Mouse (Mus musculus) forebrain, postnatal 0 days (tissue): ENCODE data around the gene Slc13a2. TPM values are rescaled to one million over a fixed set of nuclear protein-coding genes. Genes with fewer than 3 reads are reported as not detected.

ENCODE experiments used
- ATAC-seq: fragments of 200-750 bp; cut with Nextera tagmentation; 2 replicates; pipeline ENCODE4 v1.8.0; 2017; ENCODE audit warnings: mild to moderate bottlenecking, moderate library complexity
- DNase-seq: peaks from one replicate; pipeline ENCODE4 v3.0.0-alpha.2; 2015
- H3K27ac ChIP-seq: fragments of 300-500 bp; sonication (generic); 2 replicates; pipeline ENCODE4 v1.5.1; 2014; ENCODE audit warnings: low read depth, mild to moderate bottlenecking, antibody characterized with exemption, low read length, moderate library complexity, mixed read lengths
- H3K27me3 ChIP-seq: fragments of 300-500 bp; sonication (generic); 2 replicates; pipeline ENCODE4 v1.6.1; 2014; ENCODE audit warnings: mild to moderate bottlenecking, low read length, mixed read lengths; ENCODE audit not compliant: insufficient read depth
- H3K36me3 ChIP-seq: fragments of 300-500 bp; sonication (generic); 2 replicates; pipeline ENCODE4 v1.6.1; 2014; ENCODE audit warnings: mild to moderate bottlenecking, moderate library complexity; ENCODE audit not compliant: insufficient read depth
- H3K4me1 ChIP-seq: fragments of 300-500 bp; sonication (generic); 2 replicates; pipeline ENCODE4 v1.6.1; 2014; ENCODE audit warnings: antibody characterized with exemption; ENCODE audit not compliant: insufficient read depth
- H3K4me2 ChIP-seq: fragments of 300-500 bp; sonication (generic); 2 replicates; pipeline ENCODE4 v1.6.1; 2014; ENCODE audit warnings: low read depth, mild to moderate bottlenecking, moderate library complexity
- H3K4me3 ChIP-seq: fragments of 300-500 bp; sonication (generic); 2 replicates; pipeline ENCODE4 v1.5.1; 2014; ENCODE audit warnings: low read depth, low read length, mixed read lengths
- H3K9ac ChIP-seq: fragments of 300-500 bp; sonication (generic); 2 replicates; pipeline ENCODE4 v1.6.1; 2014; ENCODE audit warnings: mild to moderate bottlenecking
- H3K9me3 ChIP-seq: fragments of 300-500 bp; sonication (generic); 2 replicates; pipeline ENCODE4 v1.6.1; 2016; ENCODE audit warnings: low read length
- CTCF ChIP-seq: sonication (generic); IDR thresholded peaks from 2 replicates; pipeline ENCODE4 v1.5.1; 2016; ENCODE audit warnings: antibody characterized with exemption, control low read depth, low read depth
- WGBS: fragments of 180-500 bp; shearing (Covaris S2); extraction: QIAGEN DNeasy Blood & Tissue Kit; methylation state at CpG from one replicate; pipeline ENCODE4 v1.1.7; 2014; 5-methylcytosine and 5-hydroxymethylcytosine counted together
- polyA plus RNA-seq: library from polyadenylated mRNA; unstranded; fragments of >200 nt; fragmentation: Nextera tagmentation; extraction: Ambion mirVana; gene quantifications from 2 replicates; pipeline ENCODE4 v1.2.1, GENCODE M21; 2015
- total RNA-seq: library from RNA; depleted of rRNA; stranded (reverse); fragments of >200 nt; gene quantifications from 2 replicates; pipeline ENCODE4 v1.2.3, GENCODE M21; 2014

The Slc13a2 gene
- total and polyA plus RNA-seq, 2 experiments from 2014 or later = not detected

- no peak overlapping the region for H3K4me2 ChIP-seq
- no peaks in the 10 kb centered on the region for H3K9me3 ChIP-seq
- no peaks in the 10 kb centered on the region for H3K36me3 ChIP-seq
- no peaks in the 10 kb centered on the region for H3K4me1 ChIP-seq
- TF ChIP-seq CTCF = no peak
- H3K27me3 ChIP-seq = no peaks in the 10 kb centered on the region
- no peak overlapping the region for H3K9ac ChIP-seq
- WGBS = 62% methylated on average over 1 of the region's 1 CpGs
- no peak overlapping the region for H3K4me3 ChIP-seq
- DNase-seq (no peak), ATAC-seq (no peak)
- H3K27ac ChIP-seq = no peak overlapping the region
Observed at GRCm38 (mm10) chr11:78370389-78370788, 51.6 kb downstream of the Slc13a2 start.

DNA sequence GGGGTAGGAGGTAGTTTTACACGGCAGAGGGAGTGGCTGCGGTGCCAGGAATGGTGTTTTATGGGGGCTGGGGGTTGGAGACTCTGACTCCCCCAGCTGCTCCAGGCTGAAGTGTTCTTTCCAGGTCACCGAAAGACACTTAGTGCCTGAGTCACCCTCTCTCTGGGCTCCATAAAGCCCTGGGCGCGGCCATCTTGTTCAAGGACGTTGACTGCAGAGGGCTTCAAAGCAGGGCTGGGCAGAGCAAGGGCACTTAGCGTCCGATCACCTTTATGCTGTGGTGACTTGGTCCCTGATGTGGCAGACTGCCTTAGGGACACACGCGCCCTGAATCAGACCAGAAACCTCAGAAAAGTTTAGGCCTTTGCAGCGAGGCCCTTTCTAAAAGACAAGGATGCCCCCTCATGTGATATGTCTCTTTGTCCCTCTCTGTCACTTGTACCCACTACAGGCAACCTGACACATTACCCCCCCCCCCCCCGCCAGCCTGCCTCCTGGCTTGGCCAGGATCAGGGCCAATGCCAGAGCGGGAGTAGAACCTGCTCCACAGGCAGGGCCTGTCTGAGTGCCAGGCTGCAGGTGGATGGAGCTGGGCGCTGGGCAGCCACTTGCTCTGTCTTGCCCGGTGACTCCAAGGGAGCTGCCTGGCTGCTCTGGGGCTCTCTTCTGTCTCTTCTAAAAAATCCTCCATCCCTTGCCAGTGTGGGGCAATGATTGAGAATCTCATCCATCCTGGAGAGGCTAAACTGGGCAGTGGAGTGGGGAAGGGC lies 54.4 kb downstream of the Slc13a2 start:
- no peak overlapping the region for H3K4me2 ChIP-seq
- TF ChIP-seq CTCF = no peak
- no peak overlapping the region for H3K9ac ChIP-seq
- H3K27ac ChIP-seq = no peak overlapping the region
- WGBS = 90% methylated on average over 15 of the region's 15 CpGs
- no peaks in the 10 kb centered on the region for H3K9me3 ChIP-seq
- no peak for DNase-seq
- no peaks in the 10 kb centered on the region for H3K27me3 ChIP-seq
- H3K4me3 ChIP-seq = no peak overlapping the region
- no peak for ATAC-seq
- H3K36me3 ChIP-seq = no peaks in the 10 kb centered on the region
- no peaks in the 10 kb centered on the region for H3K4me1 ChIP-seq

- 60% methylated on average over 8 of the region's 8 CpGs for WGBS
- ATAC-seq (no peak), DNase-seq (no peak)
- no peaks in the 10 kb centered on the region for H3K9me3 ChIP-seq
- no peaks in the 10 kb centered on the region for H3K4me1 ChIP-seq
- no peak overlapping the region for H3K27ac ChIP-seq
- no peak for TF ChIP-seq CTCF
- H3K4me2 ChIP-seq = no peak overlapping the region
- H3K4me3 ChIP-seq = no peak overlapping the region
- no peaks in the 10 kb centered on the region for H3K36me3 ChIP-seq
- H3K9ac ChIP-seq = no peak overlapping the region
- H3K27me3 ChIP-seq = no peaks in the 10 kb centered on the region
Observed at GRCm38 (mm10) chr11:78364103-78364502, 57.9 kb downstream of the Slc13a2 start.

DNA sequence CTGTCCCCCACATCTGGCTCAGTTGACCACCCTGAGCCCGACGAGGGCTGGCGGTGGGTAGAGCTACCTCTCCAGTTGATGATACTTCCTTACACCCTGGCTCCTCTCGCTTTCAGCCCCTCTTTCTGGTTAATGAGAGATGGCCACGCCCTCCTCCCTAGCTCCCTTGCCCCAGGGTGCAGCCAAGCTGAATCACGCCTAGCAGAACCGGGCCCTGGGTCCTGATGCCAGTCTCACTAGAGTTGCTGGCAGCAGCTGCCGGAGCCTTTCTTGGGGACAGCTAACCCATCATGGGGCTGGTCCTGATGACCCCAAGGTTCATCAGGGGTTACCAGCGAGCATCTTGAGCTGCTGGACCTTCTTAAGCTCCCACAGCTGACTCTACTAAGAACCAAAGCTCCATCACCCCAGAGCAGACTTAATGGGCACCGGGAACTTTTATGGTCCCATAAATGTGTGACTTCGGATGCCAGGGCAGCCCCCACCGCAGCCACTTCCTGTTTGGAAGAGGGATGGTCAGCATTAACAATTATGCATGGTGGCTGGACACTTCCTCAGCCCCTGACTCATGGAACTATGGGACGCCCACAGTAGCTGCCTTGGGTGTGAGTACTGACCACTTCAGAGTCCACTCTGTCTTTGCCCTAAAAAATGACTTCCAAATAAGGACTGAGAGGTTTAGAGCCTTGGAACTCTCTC lies 58.6 kb downstream of the Slc13a2 start:
- TF ChIP-seq CTCF = no peak
- Histone ChIP-seq H3K4me3 (no peak overlapping the region), H3K9me3 (no peaks in the 10 kb centered on the region), H3K4me2 (no peak overlapping the region), H3K9ac (no peak overlapping the region), H3K27me3 (no peaks in the 10 kb centered on the region), H3K36me3 (no peaks in the 10 kb centered on the region), H3K27ac (no peak overlapping the region), H3K4me1 (no peaks in the 10 kb centered on the region)
- no peak for ATAC-seq
- no peak for DNase-seq
- WGBS = 86% methylated on average over 13 of the region's 13 CpGs

DNA sequence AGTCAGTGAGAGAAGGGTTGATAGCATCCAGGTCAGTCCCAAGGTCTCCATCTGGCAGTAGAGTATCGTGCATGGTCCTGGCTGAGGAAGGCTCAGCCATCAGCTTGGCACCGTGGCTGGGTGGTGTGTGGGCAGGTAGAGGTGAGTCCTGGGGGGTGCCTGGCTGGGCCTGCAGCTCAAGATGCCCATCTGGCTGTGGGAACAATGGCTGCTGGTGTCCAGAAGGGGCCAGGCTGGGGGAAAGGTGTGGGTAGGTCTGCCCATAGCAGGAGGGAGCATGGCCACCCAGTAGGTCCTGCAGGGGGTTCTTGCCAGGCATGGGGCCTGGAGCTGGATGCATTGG lies 61.3 kb downstream of the Slc13a2 start:
- no peak overlapping the region for H3K4me3 ChIP-seq
- 61% methylated on average over 2 of the region's 2 CpGs for WGBS
- no peak overlapping the region for H3K27ac ChIP-seq
- ATAC-seq = no peak
- no peak for DNase-seq
- no peaks in the 10 kb centered on the region for H3K27me3 ChIP-seq
- no peak for TF ChIP-seq CTCF
- no peak overlapping the region for H3K9ac ChIP-seq
- no peaks in the 10 kb centered on the region for H3K4me1 ChIP-seq
- H3K9me3 ChIP-seq = no peaks in the 10 kb centered on the region
- no peaks in the 10 kb centered on the region for H3K36me3 ChIP-seq
- no peak overlapping the region for H3K4me2 ChIP-seq

- ATAC-seq = peak; percentile 83
- H3K9me3 ChIP-seq = no peaks in the 10 kb centered on the region
- peak overlapping the region; percentile 42 for H3K4me2 ChIP-seq
- peak overlapping the region; percentile 26 for H3K4me3 ChIP-seq
- peak; percentile 85 for DNase-seq
- H3K36me3 ChIP-seq = no peaks in the 10 kb centered on the region
- TF ChIP-seq CTCF = peak; percentile 75
- H3K9ac ChIP-seq = 0 out of 2 replicates have a peak overlapping the region, but pooled peaks have one; percentile 18
- WGBS = 13% methylated on average over 13 of the region's 13 CpGs
- H3K27me3 ChIP-seq = no peaks in the 10 kb centered on the region
- H3K27ac ChIP-seq = no peak overlapping the region
- H3K4me1 ChIP-seq = no peaks in the 10 kb centered on the region
Observed at GRCm38 (mm10) chr11:78360125-78360788, 61.8 kb downstream of the Slc13a2 start.
